Mouse (Mus musculus): Measurements from ENCODE around the gene Abcc12. TPM values are rescaled to one million over a fixed set of nuclear protein-coding genes. Genes with fewer than 3 reads are reported as not detected.

The Abcc12 gene
- total RNA-seq (2023): not detected

GRCm38 (mm10) chr8:86580458-86580857 lies at the start of gene Abcc12:
Abcc12 (minus strand) TSS chr8:86580686.

GRCm38 (mm10) chr8:86623911-86624731 lies 43.6 kb upstream of the Abcc12 start, which contains the start of gene Lonp2:
Lonp2 (plus strand) TSS chr8:86624043.

Other genes starting within 250 kb of the Abcc12 start
- 75.7 TPM for gene Lonp2, start 43.4 kb upstream of the Abcc12 start, total RNA-seq (2023)
- 1.5 TPM for gene Gm10638, start 165.0 kb upstream of the Abcc12 start, total RNA-seq (2023)
- 51.1 TPM for gene Siah1a, start 165.2 kb upstream of the Abcc12 start, total RNA-seq (2023)

Data from CD4-positive naive resting alpha-beta T cell, adult 76 days (primary cell).